Mouse (Mus musculus) forebrain, embryonic 11.5 days (tissue): ENCODE data around the gene Apmap. TPM values are rescaled to one million over a fixed set of nuclear protein-coding genes. Genes with fewer than 3 reads are reported as not detected.

Experiments
- ATAC-seq: fragments of 200-750 bp; cut with Nextera tagmentation; replicated peaks from 2 replicates; pipeline ENCODE4 v1.8.0; 2017; ENCODE audit warnings: moderate TSS enrichment; ENCODE audit not compliant: low FRiP score
- DNase-seq: peaks from one replicate; pipeline ENCODE4 v3.0.0-alpha.2; 2017; ENCODE audit warnings: low spot score
- H3K27ac ChIP-seq: fragments of 300-500 bp; sonication (generic); 2 replicates; pipeline ENCODE4 v1.5.1; 2014; ENCODE audit warnings: low read depth, low read length
- H3K27me3 ChIP-seq: fragments of 300-500 bp; sonication (generic); 2 replicates; pipeline ENCODE4 v1.6.1; 2014; ENCODE audit warnings: mild to moderate bottlenecking, low read length, mixed read lengths; ENCODE audit not compliant: control insufficient read depth, insufficient read depth
- H3K36me3 ChIP-seq: fragments of 300-500 bp; sonication (generic); 2 replicates; pipeline ENCODE4 v1.6.1; 2014; ENCODE audit warnings: mild to moderate bottlenecking, low read length, moderate library complexity, mixed read lengths; ENCODE audit not compliant: control insufficient read depth, insufficient read depth
- H3K4me1 ChIP-seq: fragments of 300-500 bp; sonication (generic); replicated peaks from 2 replicates; pipeline ENCODE4 v1.6.1; 2014; ENCODE audit warnings: low read length, mixed read lengths; ENCODE audit not compliant: control insufficient read depth, insufficient read depth
- H3K4me2 ChIP-seq: fragments of 300-500 bp; sonication (generic); 2 replicates; pipeline ENCODE4 v1.6.1; 2014; ENCODE audit warnings: low read depth, mild to moderate bottlenecking, low read length, moderate library complexity, mixed read lengths; ENCODE audit not compliant: severe bottlenecking
- H3K4me3 ChIP-seq: fragments of 300-500 bp; sonication (generic); 2 replicates; pipeline ENCODE4 v1.5.1; 2014; ENCODE audit warnings: low read depth, low read length
- H3K9ac ChIP-seq: fragments of 300-500 bp; sonication (generic); 2 replicates; pipeline ENCODE4 v1.6.1; 2014; ENCODE audit warnings: low read length
- H3K9me3 ChIP-seq: fragments of 300-500 bp; sonication (generic); 2 replicates; pipeline ENCODE4 v1.6.1; 2016; ENCODE audit warnings: low read length, mixed read lengths; ENCODE audit not compliant: control insufficient read depth
- WGBS: fragments of 180-500 bp; shearing (Covaris S2); extraction: QIAGEN DNeasy Blood & Tissue Kit; methylation state at CpG from one replicate; pipeline ENCODE4 v1.1.7; 2014; 5-methylcytosine and 5-hydroxymethylcytosine counted together
- polyA plus RNA-seq: library from polyadenylated mRNA; unstranded; fragments of >200 nt; fragmentation: Nextera tagmentation; extraction: Ambion mirVana; gene quantifications from 2 replicates; pipeline ENCODE4 v1.2.1, GENCODE M21; 2014

The Apmap gene
- polyA plus RNA-seq, 1 experiment from 2014 or later: 38.9 TPM

- Histone ChIP-seq H3K27ac (no peak overlapping the region), H3K27me3 (no peaks in the 10 kb centered on the region), H3K4me3 (no peak overlapping the region), H3K4me1 (no peaks in the 10 kb centered on the region), H3K9ac (no peak overlapping the region), H3K36me3 (no peaks in the 10 kb centered on the region; the same call in 1 of the 2 replicates), H3K4me2 (no peak overlapping the region), H3K9me3 (no peaks in the 10 kb centered on the region; the same call in 1 of the 2 replicates)
- ATAC-seq (no peak), DNase-seq (no peak)
- 86% methylated on average over 4 of the region's 4 CpGs for WGBS
Observed at GRCm38 (mm10) chr2:150629255-150629654, 20.9 kb upstream of the Apmap start.

GRCm38 (mm10) chr2:150627140-150627539 lies 18.8 kb upstream of the Apmap start:
- no peak overlapping the region for H3K4me3 ChIP-seq
- no peak overlapping the region for H3K4me2 ChIP-seq
- 78% methylated on average over 6 of the region's 6 CpGs for WGBS
- no peak overlapping the region for H3K27ac ChIP-seq
- H3K36me3 ChIP-seq: no peaks in the 10 kb centered on the region
- DNase-seq: no peak
- H3K9ac ChIP-seq: no peak overlapping the region
- no peaks in the 10 kb centered on the region for H3K9me3 ChIP-seq
- no peak for ATAC-seq
- no peaks in the 10 kb centered on the region for H3K4me1 ChIP-seq
- H3K27me3 ChIP-seq: no peaks in the 10 kb centered on the region

- H3K4me2 ChIP-seq: no peak overlapping the region
- ATAC-seq (no peak), DNase-seq (no peak)
- H3K9ac ChIP-seq: no peak overlapping the region
- H3K4me1 ChIP-seq: no peaks in the 10 kb centered on the region
- H3K4me3 ChIP-seq: no peak overlapping the region
- H3K27ac ChIP-seq: no peak overlapping the region
- no peaks in the 10 kb centered on the region for H3K36me3 ChIP-seq
- H3K27me3 ChIP-seq: no peaks in the 10 kb centered on the region
- WGBS: 91% methylated on average over 8 of the region's 8 CpGs
- no peaks in the 10 kb centered on the region for H3K9me3 ChIP-seq
Observed at GRCm38 (mm10) chr2:150624926-150625325, 16.6 kb upstream of the Apmap start.

GRCm38 (mm10) chr2:150623957-150624356 lies 15.6 kb upstream of the Apmap start:
- Histone ChIP-seq H3K4me1 (no peaks in the 10 kb centered on the region), H3K4me3 (no peak overlapping the region), H3K36me3 (no peaks in the 10 kb centered on the region), H3K9ac (no peak overlapping the region), H3K4me2 (no peak overlapping the region), H3K9me3 (no peaks in the 10 kb centered on the region), H3K27ac (no peak overlapping the region), H3K27me3 (no peaks in the 10 kb centered on the region)
- no peak for ATAC-seq
- DNase-seq: no peak
- 89% methylated on average over 3 of the region's 3 CpGs for WGBS

- ATAC-seq: no peak
- WGBS: 76% methylated on average over 3 of the region's 3 CpGs
- no peaks in the 10 kb centered on the region for H3K36me3 ChIP-seq
Observed at GRCm38 (mm10) chr2:150621698-150622097, 13.3 kb upstream of the Apmap start.

GRCm38 (mm10) chr2:150610097-150610496 lies 1.7 kb upstream of the Apmap start:
- Histone ChIP-seq H3K4me1 (no peaks in the 10 kb centered on the region), H3K27me3 (no peaks in the 10 kb centered on the region), H3K9me3 (no peaks in the 10 kb centered on the region), H3K4me2 (no peak overlapping the region), H3K4me3 (no peak overlapping the region), H3K9ac (no peak overlapping the region), H3K27ac (no peak overlapping the region), H3K36me3 (no peaks in the 10 kb centered on the region)
- 81% methylated on average over 3 of the region's 3 CpGs for WGBS
- ATAC-seq: no peak
- DNase-seq: no peak

More at GRCm38 (mm10) chr2:150621698-150622097, 13.3 kb upstream of the Apmap start:
- H3K4me1 ChIP-seq: no peaks in the 10 kb centered on the region
- H3K4me2 ChIP-seq: no peak overlapping the region
- H3K27me3 ChIP-seq: no peaks in the 10 kb centered on the region
- no peak overlapping the region for H3K9ac ChIP-seq
- H3K27ac ChIP-seq: no peak overlapping the region
- H3K9me3 ChIP-seq: no peaks in the 10 kb centered on the region
- no peak overlapping the region for H3K4me3 ChIP-seq
- DNase-seq: no peak

GRCm38 (mm10) chr2:150608872-150609560 lies 649 bp upstream of the Apmap start:
- no peaks in the 10 kb centered on the region for H3K27me3 ChIP-seq
- peak; percentile 55 for DNase-seq
- no peaks in the 10 kb centered on the region for H3K9me3 ChIP-seq
- peak overlapping the region; percentile 80 for H3K4me3 ChIP-seq
- no peaks in the 10 kb centered on the region for H3K4me1 ChIP-seq
- H3K36me3 ChIP-seq: no peaks in the 10 kb centered on the region
- H3K27ac ChIP-seq: no peak overlapping the region
- ATAC-seq: peak; percentile 68
- peak overlapping the region; percentile 69 for H3K9ac ChIP-seq
- H3K4me2 ChIP-seq: peak overlapping the region; percentile 69
- under 1% methylated on average over 10 of the region's 10 CpGs for WGBS

GRCm38 (mm10) chr2:150607086-150607485 lies 1.3 kb downstream of the Apmap start:
- Histone ChIP-seq H3K27ac (no peak overlapping the region), H3K27me3 (no peaks in the 10 kb centered on the region), H3K4me2 (peak overlapping the region; percentile 69), H3K9ac (no peak overlapping the region), H3K4me3 (no peak overlapping the region), H3K9me3 (no peaks in the 10 kb centered on the region), H3K4me1 (no peaks in the 10 kb centered on the region), H3K36me3 (no peaks in the 10 kb centered on the region)
- DNase-seq (no peak), ATAC-seq (no peak)
- WGBS: 72% methylated on average over 1 of the region's 1 CpGs

GRCm38 (mm10) chr2:150604802-150605201 lies 3.6 kb downstream of the Apmap start:
- H3K36me3 ChIP-seq: no peaks in the 10 kb centered on the region
- no peak overlapping the region for H3K9ac ChIP-seq
- H3K4me1 ChIP-seq: no peaks in the 10 kb centered on the region
- no peak overlapping the region for H3K27ac ChIP-seq
- no peaks in the 10 kb centered on the region for H3K27me3 ChIP-seq
- 87% methylated on average over 2 of the region's 2 CpGs for WGBS
- no peaks in the 10 kb centered on the region for H3K9me3 ChIP-seq
- DNase-seq: no peak
- H3K4me2 ChIP-seq: no peak overlapping the region
- ATAC-seq: no peak
- H3K4me3 ChIP-seq: no peak overlapping the region
